Mouse (Mus musculus) spleen, adult 2 months (tissue): ENCODE results near the gene E330021D16Rik. TPM values are rescaled to one million over a fixed set of nuclear protein-coding genes. Genes with fewer than 3 reads are reported as not detected.

Experiments used
- DNase-seq, 2 experiments: peaks; one replicate each; pipeline versions ENCODE4 v3.0.0 to v3.0.0-alpha.2; 2012 to 2021; ENCODE audit warnings: low spot score in 2 of 2, low read depth in 1 of 2
- H3K27ac ChIP-seq: fragments of 200-500 bp; 2 replicates; pipeline ENCODE4 v1.5.1; 2012; ENCODE audit warnings: low read length, inconsistent platforms; ENCODE audit not compliant: insufficient read depth
- H3K27me3 ChIP-seq: fragments of 200-500 bp; 2 replicates; pipeline ENCODE4 v1.6.1; 2012; ENCODE audit warnings: mild to moderate bottlenecking, moderate library complexity, low read length, inconsistent platforms; ENCODE audit not compliant: control insufficient read depth, insufficient read depth
- H3K36me3 ChIP-seq: fragments of 200-500 bp; 2 replicates; pipeline ENCODE4 v1.6.1; 2012; ENCODE audit warnings: mild to moderate bottlenecking, low read length, inconsistent platforms; ENCODE audit not compliant: control insufficient read depth, insufficient read depth
- H3K4me1 ChIP-seq: fragments of 200-500 bp; 2 replicates; pipeline ENCODE4 v1.6.1; 2011; ENCODE audit warnings: inconsistent platforms; ENCODE audit not compliant: control insufficient read depth, insufficient read depth, insufficient read length
- H3K4me3 ChIP-seq: fragments of 200-500 bp; 2 replicates; pipeline ENCODE4 v1.5.1; 2011; ENCODE audit warnings: mild to moderate bottlenecking, inconsistent platforms; ENCODE audit not compliant: insufficient read depth, insufficient read length; ENCODE audit errors: extremely low read depth
- CTCF ChIP-seq: fragments of 200-500 bp; IDR thresholded peaks from 2 replicates; pipeline ENCODE4 v1.5.1; 2011; ENCODE audit warnings: mild to moderate bottlenecking, inconsistent platforms; ENCODE audit not compliant: insufficient read depth, insufficient read length, insufficient replicate concordance; ENCODE audit errors: extremely low read depth
- POLR2A ChIP-seq: fragments of 200-500 bp; IDR thresholded peaks from 2 replicates; pipeline ENCODE4 v1.6.1; 2011; ENCODE audit warnings: low read depth, low read length, inconsistent platforms
- WGBS: fragments of 180-500 bp; shearing (Covaris S2); methylation state at CpG from one replicate; pipeline ENCODE4 v1.1.7; 2018; 5-methylcytosine and 5-hydroxymethylcytosine counted together
- polyA plus RNA-seq: library from polyadenylated mRNA; depleted of rRNA; stranded (reverse); fragments of >200 nt; gene quantifications from 2 replicates; pipeline ENCODE4 v1.2.3, GENCODE M21; 2012

Gene E330021D16Rik
- polyA plus RNA-seq, 1 experiment, result 0.14 TPM

GRCm38 (mm10) chr6:136431169-136431895, 16.0 kb upstream of the E330021D16Rik start:
- Histone ChIP-seq H3K4me1 (no peaks in the 10 kb centered on the region), H3K4me3 (no peak overlapping the region), H3K27ac (no peak overlapping the region), H3K36me3 (no peaks in the 10 kb centered on the region), H3K27me3 (no peaks in the 10 kb centered on the region)
- DNase-seq, result no peak
- 68% methylated on average over 10 of the region's 10 CpGs for WGBS
- TF ChIP-seq POLR2A (no peak), CTCF (no peak)

GRCm38 (mm10) chr6:136429441-136429840, 14.1 kb upstream of the E330021D16Rik start:
- no peaks in the 10 kb centered on the region for H3K4me1 ChIP-seq
- 82% methylated on average over 4 of the region's 4 CpGs for WGBS
- DNase-seq, result no peak
- H3K27me3 ChIP-seq, result no peaks in the 10 kb centered on the region
- H3K36me3 ChIP-seq, result no peaks in the 10 kb centered on the region
- no peak overlapping the region for H3K27ac ChIP-seq
- TF ChIP-seq CTCF (no peak), POLR2A (no peak)
- no peak overlapping the region for H3K4me3 ChIP-seq

GRCm38 (mm10) chr6:136428412-136428811, 13.0 kb upstream of the E330021D16Rik start:
- no peaks in the 10 kb centered on the region for H3K36me3 ChIP-seq
- H3K4me3 ChIP-seq, result no peak overlapping the region
- no peak overlapping the region for H3K27ac ChIP-seq
- H3K27me3 ChIP-seq, result no peaks in the 10 kb centered on the region
- 91% methylated on average over 5 of the region's 5 CpGs for WGBS
- no peaks in the 10 kb centered on the region for H3K4me1 ChIP-seq
- TF ChIP-seq POLR2A (no peak), CTCF (no peak)
- DNase-seq, result no peak

GRCm38 (mm10) chr6:136427240-136427639, 11.9 kb upstream of the E330021D16Rik start:
- 81% methylated on average over 6 of the region's 6 CpGs for WGBS
- TF ChIP-seq POLR2A, result no peak
- no peak for TF ChIP-seq CTCF
- Histone ChIP-seq H3K27ac (no peak overlapping the region), H3K4me1 (no peaks in the 10 kb centered on the region), H3K36me3 (no peaks in the 10 kb centered on the region), H3K27me3 (no peaks in the 10 kb centered on the region), H3K4me3 (no peak overlapping the region)
- DNase-seq, result no peak

GRCm38 (mm10) chr6:136425956-136426355, 10.6 kb upstream of the E330021D16Rik start:
- Histone ChIP-seq H3K4me1 (no peaks in the 10 kb centered on the region), H3K4me3 (no peak overlapping the region), H3K27me3 (no peaks in the 10 kb centered on the region), H3K36me3 (no peaks in the 10 kb centered on the region), H3K27ac (no peak overlapping the region)
- 90% methylated on average over 5 of the region's 5 CpGs for WGBS
- TF ChIP-seq POLR2A (no peak), CTCF (no peak)
- DNase-seq, result no peak

- Histone ChIP-seq H3K27me3 (no peaks in the 10 kb centered on the region), H3K4me3 (no peak overlapping the region), H3K4me1 (no peaks in the 10 kb centered on the region), H3K36me3 (no peaks in the 10 kb centered on the region), H3K27ac (no peak overlapping the region)
- no peak for DNase-seq
- no peak for TF ChIP-seq CTCF
- no peak for TF ChIP-seq POLR2A
- WGBS, result 92% methylated on average over 3 of the region's 3 CpGs
Observed at GRCm38 (mm10) chr6:136424166-136424565, 8.8 kb upstream of the E330021D16Rik start.

- Histone ChIP-seq H3K36me3 (no peaks in the 10 kb centered on the region), H3K27ac (no peak overlapping the region), H3K4me1 (no peaks in the 10 kb centered on the region), H3K4me3 (no peak overlapping the region), H3K27me3 (no peaks in the 10 kb centered on the region)
- no peak for TF ChIP-seq CTCF
- no peak for TF ChIP-seq POLR2A
- WGBS, result 98% methylated on average over 5 of the region's 5 CpGs
- no peak for DNase-seq
Observed at GRCm38 (mm10) chr6:136423201-136423600, 7.8 kb upstream of the E330021D16Rik start.
